Mouse (Mus musculus) urinary bladder, postnatal 14 days (tissue): ENCODE results near the gene Mical2.

Experiments used
- DNase-seq: peaks from one replicate; pipeline ENCODE4 v3.0.0; 2021; ENCODE audit warnings: low spot score

Mical2 gene

GRCm38 (mm10) chr7:112241211-112241944 lies 15.7 kb downstream of the Mical2 start:
- no peak for DNase-seq

DNA sequence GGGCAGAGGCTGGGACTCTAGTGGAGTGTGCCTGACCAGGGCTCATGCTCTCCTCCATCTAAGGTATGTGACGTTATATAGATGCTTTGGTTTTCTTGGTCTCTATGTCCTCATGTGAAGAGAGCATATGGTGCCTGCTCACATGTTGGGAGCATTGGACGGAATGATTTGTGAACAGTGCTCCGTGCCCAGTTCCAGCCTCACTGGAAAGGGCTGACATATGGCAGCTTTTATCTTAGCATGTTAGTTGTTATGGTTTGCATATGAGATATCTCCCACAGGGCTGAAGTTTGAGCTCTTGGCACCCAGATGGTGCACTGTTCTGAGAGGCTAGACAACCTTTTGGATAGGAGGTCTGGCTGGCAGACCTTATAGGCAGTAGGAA lies 16.3 kb downstream of the Mical2 start:
- no peak for DNase-seq

DNA sequence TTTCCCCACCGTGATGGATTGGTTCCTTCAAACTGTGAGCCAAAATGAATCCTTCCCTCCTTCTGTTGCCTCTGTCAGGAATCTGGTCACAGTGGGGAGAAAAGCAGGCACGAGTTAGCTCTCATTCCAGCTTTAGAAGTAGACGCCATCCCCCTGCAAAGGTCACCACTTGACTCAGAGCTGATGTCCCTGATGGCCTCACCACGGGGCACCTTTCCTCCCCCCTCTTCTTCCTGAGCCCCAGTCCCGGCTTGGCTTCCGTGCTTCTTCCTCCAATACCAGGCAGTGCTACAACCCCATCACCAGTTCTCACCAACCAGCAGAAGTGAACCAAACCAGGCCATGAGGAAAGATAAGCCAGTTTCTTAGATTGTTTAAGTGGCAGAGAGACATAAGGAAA lies 16.9 kb downstream of the Mical2 start:
- DNase-seq, result no peak

GRCm38 (mm10) chr7:112244071-112244470 lies 18.4 kb downstream of the Mical2 start:
- no peak for DNase-seq

DNA sequence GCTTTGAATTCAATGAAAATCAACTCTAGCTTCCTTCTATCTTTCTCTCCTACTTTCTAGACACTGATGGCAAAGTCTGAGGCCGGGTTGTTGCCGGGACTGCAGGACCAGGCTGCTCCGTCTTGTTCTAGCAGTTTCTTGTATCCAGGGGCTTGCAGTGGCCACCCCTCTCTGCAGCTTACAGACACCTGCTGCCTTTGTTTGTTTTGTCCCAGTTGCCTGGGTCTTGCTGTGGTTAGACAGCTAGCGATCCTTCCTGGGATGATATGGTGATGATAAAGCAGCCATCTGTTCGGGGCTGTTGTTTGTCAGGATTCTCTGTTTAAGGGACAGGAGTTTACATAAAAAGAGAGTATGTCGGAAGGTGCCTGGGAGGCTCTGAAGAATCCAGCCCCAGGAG lies 19.0 kb downstream of the Mical2 start:
- no peak for DNase-seq

- DNase-seq, result peak; percentile 19
Observed at GRCm38 (mm10) chr7:112245839-112246438, 20.3 kb downstream of the Mical2 start.

- no peak for DNase-seq
Observed at GRCm38 (mm10) chr7:112246442-112246841, 20.8 kb downstream of the Mical2 start.

DNA sequence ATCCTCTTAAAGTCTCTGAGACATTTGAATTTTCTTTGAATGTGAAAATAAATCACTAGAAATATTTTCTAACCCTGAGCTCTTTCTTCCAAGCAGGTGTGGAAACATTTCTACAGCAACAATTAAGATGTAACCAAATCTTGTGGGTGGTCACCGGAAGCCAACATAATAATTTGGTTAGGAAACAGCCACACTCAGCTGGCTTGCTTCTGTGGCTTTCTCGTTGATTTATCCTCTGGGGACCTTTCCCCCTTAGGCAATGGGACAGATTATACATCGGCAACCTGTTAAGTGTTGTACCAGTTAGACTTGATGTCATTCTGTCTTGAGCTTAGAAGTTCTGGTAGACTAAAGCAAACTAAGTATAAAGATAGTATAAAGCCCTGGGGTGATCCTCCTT lies 22.2 kb downstream of the Mical2 start:
- DNase-seq, result no peak

DNA sequence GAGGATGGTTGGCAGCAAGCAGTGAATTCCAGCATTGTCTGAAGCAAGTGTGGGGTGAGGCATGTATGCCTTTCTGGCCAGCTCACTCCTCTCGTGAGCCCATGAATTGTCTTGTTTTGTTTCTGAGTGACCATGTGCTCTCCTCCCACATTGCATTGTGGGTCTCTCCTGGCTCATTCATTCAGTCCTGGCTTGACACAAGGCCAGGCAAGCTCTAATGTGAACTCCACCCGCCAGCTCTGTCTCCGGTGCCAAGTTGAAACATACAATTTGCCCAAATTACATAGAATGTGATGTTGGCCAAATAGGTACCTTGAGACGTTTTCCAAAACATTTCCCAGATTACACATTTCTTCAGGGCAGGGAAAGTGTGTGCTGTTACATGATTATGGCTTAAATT lies 23.8 kb downstream of the Mical2 start:
- no peak for DNase-seq

DNA sequence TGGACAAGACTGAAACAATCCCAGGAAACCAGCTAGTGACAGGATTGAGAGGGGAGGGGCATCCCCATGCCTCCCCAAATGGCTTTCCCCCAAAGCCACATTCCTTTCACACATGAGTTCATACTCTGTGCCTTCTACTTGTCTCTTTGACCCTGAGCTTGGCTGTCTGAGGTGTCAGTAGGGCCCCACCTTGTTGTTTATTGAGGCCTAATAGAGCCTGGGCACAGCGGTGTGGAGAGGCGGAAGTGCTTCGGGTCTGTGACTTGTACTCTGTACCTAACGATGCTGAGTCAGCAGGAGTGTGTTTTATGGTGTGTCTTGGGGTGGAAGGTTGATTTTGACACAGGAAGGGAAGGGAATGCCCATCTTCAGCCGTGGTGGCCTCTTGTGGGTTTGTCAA lies 26.4 kb downstream of the Mical2 start:
- peak; percentile 18 for DNase-seq

GRCm38 (mm10) chr7:112254233-112254632 lies 28.6 kb downstream of the Mical2 start:
- no peak for DNase-seq

DNA sequence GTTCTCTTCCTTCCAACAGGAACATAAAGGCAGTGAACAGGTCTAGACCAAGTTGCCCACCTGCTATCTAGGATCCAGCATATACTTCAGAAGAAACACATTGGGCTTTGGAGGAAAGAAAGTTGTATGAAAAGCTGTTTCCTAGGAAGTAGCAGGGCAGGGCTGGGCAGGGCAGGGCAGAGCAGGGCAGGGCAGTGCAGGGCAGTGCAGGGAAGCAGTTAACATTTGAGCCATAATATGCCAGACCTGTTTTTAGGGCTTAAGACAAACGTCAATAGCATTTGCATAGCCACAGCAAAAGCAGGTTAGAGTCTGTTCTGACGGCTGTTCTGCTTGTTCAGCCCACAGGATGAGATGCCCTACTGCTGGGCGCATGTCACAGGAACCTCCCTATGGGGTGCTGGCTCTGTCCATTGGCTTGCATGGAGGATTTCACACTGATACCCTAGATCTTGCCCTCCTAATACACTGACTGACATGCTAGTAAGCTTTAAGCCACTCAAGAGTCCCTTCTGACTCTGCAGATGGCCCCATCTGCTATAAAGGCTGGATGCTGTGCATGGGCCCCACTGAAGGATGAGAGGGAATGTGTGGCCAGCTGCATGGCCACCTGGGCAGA lies 29.7 kb downstream of the Mical2 start:
- DNase-seq, result no peak

GRCm38 (mm10) chr7:112258338-112258903 lies 32.8 kb downstream of the Mical2 start:
- DNase-seq, result no peak

DNA sequence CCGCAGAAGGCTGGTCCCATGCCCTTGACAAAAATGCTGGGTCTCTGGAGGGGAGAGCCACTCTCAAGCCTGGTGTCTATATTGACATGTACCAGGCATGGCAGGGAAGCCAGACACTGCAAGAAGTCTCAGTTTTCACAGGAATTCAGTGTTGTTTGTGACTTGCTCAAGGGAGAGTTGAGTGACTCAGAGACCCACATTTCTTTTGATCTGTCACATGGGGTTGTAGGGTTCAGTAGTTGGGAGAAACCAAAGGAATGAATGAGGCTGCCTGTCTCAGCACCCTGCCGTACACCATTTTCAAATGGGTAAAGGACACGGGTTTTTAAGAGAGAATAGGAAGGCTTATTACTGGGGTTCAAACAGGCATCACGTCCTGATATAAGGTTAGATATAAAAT lies 33.6 kb downstream of the Mical2 start:
- DNase-seq, result no peak

- DNase-seq, result no peak
Observed at GRCm38 (mm10) chr7:112261121-112261520, 35.5 kb downstream of the Mical2 start.

DNA sequence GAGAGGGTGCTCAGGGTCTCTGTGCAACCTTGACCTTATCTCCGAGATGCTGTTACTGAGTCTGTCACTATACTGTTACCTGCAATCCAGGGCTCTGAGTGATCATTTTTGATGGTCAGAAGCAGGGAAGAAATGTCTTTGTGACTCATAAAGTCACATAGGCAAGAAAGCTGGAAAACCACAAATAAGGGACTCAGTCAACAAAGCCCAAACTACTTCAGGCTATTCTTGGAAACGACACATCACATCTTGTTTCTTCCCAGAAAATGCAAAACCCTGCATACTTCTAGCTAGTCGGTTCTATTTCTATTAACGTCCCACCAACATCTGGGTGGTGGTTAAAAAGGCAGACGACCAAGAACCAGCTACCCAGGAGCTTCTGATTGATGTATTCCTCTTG lies 41.6 kb downstream of the Mical2 start:
- DNase-seq, result no peak

DNA sequence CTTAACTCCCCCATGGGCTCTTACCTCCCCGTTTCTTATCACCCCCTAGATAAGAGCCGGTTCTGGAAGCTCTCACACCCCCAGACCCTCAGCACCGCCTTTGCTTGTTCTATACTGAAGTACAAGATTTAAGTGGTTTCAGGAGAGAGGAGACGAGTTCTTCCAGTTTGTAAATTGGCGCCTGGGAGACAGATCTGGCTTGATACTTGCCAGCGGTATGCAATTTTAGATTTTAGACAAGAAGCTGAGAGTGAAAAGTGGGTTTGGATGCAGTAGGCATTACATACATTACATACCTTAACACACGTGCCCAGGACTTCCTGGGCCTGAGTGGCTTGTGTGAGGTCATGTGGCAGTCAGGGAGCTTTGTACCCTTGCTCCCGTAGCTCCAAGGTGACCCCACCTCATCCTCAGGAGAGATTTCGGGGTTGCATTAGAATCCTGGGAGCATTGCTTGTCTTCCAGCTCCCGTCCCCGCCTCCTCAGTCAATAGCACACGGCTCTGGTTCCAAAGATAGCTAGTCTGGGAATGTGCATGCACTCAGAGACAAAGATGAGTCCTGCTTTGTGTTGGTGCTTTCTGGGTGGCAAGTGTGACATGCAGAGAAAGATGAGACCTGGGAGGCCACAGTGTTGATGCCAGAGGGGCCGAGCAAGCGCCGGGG lies 43.2 kb downstream of the Mical2 start:
- peak; percentile 42 for DNase-seq

DNA sequence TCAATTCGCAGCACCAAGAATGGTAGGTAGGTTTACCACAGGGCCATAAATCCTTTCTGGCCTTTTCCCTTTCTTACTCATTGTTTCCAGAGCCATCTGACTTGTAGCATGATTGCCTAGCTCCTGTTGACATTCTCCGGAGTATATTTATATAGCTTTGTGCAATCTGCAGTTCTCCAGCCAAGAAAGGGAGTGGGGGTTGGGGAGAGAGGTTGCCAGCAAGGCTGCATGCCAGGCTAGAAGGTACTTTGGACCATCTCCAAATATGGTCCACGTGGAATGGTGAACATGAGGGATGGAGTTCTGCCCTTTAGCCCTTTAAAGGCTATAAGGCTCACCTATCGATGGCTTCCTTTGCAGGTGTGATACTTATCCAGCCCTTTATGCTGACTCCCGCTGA lies 45.2 kb downstream of the Mical2 start:
- peak; percentile 76 for DNase-seq

DNA sequence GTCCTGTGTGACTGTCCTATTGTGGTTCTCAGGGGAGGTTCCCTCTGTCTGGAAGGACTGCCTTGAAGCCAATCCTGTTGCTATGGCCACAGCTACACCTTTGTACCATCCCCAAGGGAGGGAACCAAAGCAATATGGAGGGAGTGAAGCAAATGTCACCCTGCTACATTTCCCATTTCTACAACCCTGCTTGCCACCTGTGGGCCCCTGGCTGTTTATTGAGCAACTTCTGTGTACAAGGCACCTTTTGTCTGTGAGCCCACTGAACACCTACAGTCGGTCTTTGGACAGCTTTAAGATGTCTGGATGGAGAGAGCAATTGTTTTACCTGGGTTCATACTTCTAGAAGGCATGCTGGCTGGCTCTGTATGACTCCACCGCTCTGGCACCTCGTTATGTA lies 46.0 kb downstream of the Mical2 start:
- DNase-seq, result no peak

DNA sequence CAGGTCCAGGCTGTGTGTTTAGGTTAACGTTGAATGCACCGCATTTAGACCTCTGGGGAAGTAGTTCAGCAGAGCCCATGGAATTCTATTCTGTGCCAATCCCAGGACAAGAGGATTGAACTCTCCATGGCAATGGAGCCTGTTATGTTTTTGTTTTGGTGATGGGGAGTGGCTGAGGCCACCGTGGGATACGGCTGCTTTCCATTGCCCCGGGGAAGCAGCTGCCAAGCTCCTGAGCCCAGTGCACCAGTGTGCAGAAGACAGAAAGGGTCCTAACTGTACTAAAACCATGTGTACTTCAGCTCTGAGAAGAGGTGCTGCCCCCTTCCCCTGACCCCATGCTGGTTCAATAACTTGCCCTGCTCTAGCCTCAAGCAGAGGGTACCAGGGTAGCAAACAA lies 47.0 kb downstream of the Mical2 start:
- no peak for DNase-seq

GRCm38 (mm10) chr7:112273451-112273850 lies 47.8 kb downstream of the Mical2 start:
- peak; percentile 35 for DNase-seq

DNA sequence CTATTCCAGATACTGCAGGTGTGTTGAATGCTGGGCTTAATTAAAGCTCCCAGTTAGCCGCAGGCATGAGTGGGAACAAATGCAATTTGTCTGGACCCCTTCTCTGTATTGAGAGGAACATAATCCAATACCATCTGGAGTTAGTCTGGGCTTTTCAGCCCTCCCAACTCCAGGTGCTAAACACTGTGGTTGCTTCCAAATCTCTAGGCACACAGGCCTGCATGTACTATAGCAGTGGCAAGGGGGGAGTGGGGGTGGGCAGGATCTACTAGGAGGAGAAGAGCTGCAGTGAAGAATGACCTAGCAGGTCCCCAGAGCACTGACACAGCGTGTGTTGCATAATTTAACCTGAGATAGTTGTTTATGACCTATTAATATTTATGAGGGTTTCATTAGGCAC lies 49.0 kb downstream of the Mical2 start:
- DNase-seq, result no peak

DNA sequence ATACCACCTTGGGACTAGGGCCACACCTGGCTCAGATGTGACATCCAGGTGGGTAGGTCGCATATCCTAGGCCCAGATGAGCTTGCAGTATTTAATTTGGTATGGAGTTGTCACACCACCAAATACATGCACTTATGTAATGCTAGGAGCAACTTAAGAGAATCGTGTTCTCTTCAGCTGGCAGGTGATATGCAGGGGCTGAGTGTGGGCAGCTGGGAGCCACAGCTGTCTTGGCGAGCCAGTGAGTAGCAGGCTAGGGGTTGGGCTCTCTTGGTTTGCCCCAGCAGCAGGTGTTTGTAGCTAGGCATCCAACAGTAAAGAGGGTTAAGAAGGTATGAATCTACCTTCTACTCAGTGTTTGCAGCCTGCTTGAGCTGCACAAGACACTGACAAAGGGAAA lies 49.4 kb downstream of the Mical2 start:
- DNase-seq, result no peak
